Mouse (Mus musculus) megakaryocyte, embryonic 14.5 days (primary cell): ENCODE results near the gene Scfd2. TPM values are rescaled to one million over a fixed set of nuclear protein-coding genes. Genes with fewer than 3 reads are reported as not detected.

Experiments used
- H3K27me3 ChIP-seq: replicated peaks from 2 replicates; pipeline ENCODE3; 2012; ENCODE audit warnings: inconsistent platforms
- H3K36me3 ChIP-seq: replicated peaks from 2 replicates; pipeline ENCODE3; 2012; ENCODE audit warnings: low read length, inconsistent platforms, mixed read lengths
- H3K4me1 ChIP-seq: 2 replicates; pipeline ENCODE4 v1.6.1; 2012; ENCODE audit warnings: inconsistent platforms
- H3K4me3 ChIP-seq: replicated peaks from 2 replicates; pipeline ENCODE3; 2012; ENCODE audit warnings: moderate library complexity, mild to moderate bottlenecking, inconsistent platforms
- H3K9me3 ChIP-seq: 2 replicates; pipeline ENCODE4 v1.6.1; 2012; ENCODE audit warnings: inconsistent platforms
- FLI1 ChIP-seq: IDR thresholded peaks from 2 replicates; pipeline ENCODE4 v1.6.1; 2012; ENCODE audit warnings: low read length, inconsistent platforms, mixed read lengths
- GATA1 ChIP-seq: IDR thresholded peaks from 3 replicates; pipeline ENCODE4 v1.6.1; 2012; ENCODE audit warnings: mixed read lengths, low read length, inconsistent platforms, borderline replicate concordance
- polyA plus RNA-seq: library from polyadenylated mRNA; stranded (reverse); fragments of >175 nt; gene quantifications from 2 replicates; pipeline ENCODE4 v1.2.3, GENCODE M21; 2012; ENCODE audit warnings: low replicate concordance; ENCODE audit not compliant: insufficient read depth

Gene Scfd2
- polyA plus RNA-seq, 1 experiment: 2.5 TPM

- Histone ChIP-seq H3K4me1 (peaks cover 12% of the 10 kb centered on the region), H3K9me3 (no peaks in the 10 kb centered on the region), H3K4me3 (no peak overlapping the region), H3K36me3 (no peaks in the 10 kb centered on the region), H3K27me3 (no peaks in the 10 kb centered on the region)
- no peak for TF ChIP-seq GATA1
- TF ChIP-seq FLI1: no peak
Measured at GRCm38 (mm10) chr5:74348079-74348870, 183.3 kb downstream of the Scfd2 start.

GRCm38 (mm10) chr5:74343045-74343444 is 188.5 kb downstream of the Scfd2 start:
- Histone ChIP-seq H3K4me3 (no peak overlapping the region), H3K27me3 (no peaks in the 10 kb centered on the region), H3K36me3 (no peaks in the 10 kb centered on the region), H3K9me3 (no peaks in the 10 kb centered on the region), H3K4me1 (peaks cover 6% of the 10 kb centered on the region)
- TF ChIP-seq FLI1 (no peak), GATA1 (no peak)

GRCm38 (mm10) chr5:74342557-74342956 is 189.0 kb downstream of the Scfd2 start:
- TF ChIP-seq FLI1: no peak
- TF ChIP-seq GATA1: no peak

GRCm38 (mm10) chr5:74337491-74337890 is 194.1 kb downstream of the Scfd2 start:
- H3K4me3 ChIP-seq: no peak overlapping the region
- no peaks in the 10 kb centered on the region for H3K9me3 ChIP-seq
- H3K36me3 ChIP-seq: no peaks in the 10 kb centered on the region
- no peaks in the 10 kb centered on the region for H3K4me1 ChIP-seq
- TF ChIP-seq GATA1: no peak
- no peak for TF ChIP-seq FLI1
- no peaks in the 10 kb centered on the region for H3K27me3 ChIP-seq

More at GRCm38 (mm10) chr5:74342557-74342956, 189.0 kb downstream of the Scfd2 start:
- Histone ChIP-seq H3K27me3 (no peaks in the 10 kb centered on the region), H3K4me1 (peaks cover 5% of the 10 kb centered on the region; the same call in 1 of the 2 replicates), H3K9me3 (no peaks in the 10 kb centered on the region), H3K36me3 (no peaks in the 10 kb centered on the region), H3K4me3 (no peak overlapping the region)

GRCm38 (mm10) chr5:74336780-74337179 is 194.8 kb downstream of the Scfd2 start:
- Histone ChIP-seq H3K4me1 (no peaks in the 10 kb centered on the region), H3K9me3 (no peaks in the 10 kb centered on the region), H3K36me3 (no peaks in the 10 kb centered on the region), H3K4me3 (no peak overlapping the region), H3K27me3 (no peaks in the 10 kb centered on the region)
- TF ChIP-seq FLI1: no peak
- TF ChIP-seq GATA1: no peak

GRCm38 (mm10) chr5:74333258-74333657 is 198.3 kb downstream of the Scfd2 start:
- Histone ChIP-seq H3K4me1 (no peaks in the 10 kb centered on the region), H3K27me3 (no peaks in the 10 kb centered on the region), H3K9me3 (no peaks in the 10 kb centered on the region), H3K4me3 (no peak overlapping the region), H3K36me3 (no peaks in the 10 kb centered on the region)
- no peak for TF ChIP-seq GATA1
- no peak for TF ChIP-seq FLI1

- Histone ChIP-seq H3K27me3 (no peaks in the 10 kb centered on the region), H3K9me3 (no peaks in the 10 kb centered on the region), H3K4me1 (peaks cover 4% of the 10 kb centered on the region; the same call in 1 of the 2 replicates), H3K4me3 (no peak overlapping the region), H3K36me3 (no peaks in the 10 kb centered on the region)
- no peak for TF ChIP-seq FLI1
- TF ChIP-seq GATA1: no peak
Measured at GRCm38 (mm10) chr5:74326228-74326627, 205.3 kb downstream of the Scfd2 start.

- no peaks in the 10 kb centered on the region for H3K36me3 ChIP-seq
- no peaks in the 10 kb centered on the region for H3K27me3 ChIP-seq
- no peak overlapping the region for H3K4me3 ChIP-seq
- no peaks in the 10 kb centered on the region for H3K9me3 ChIP-seq
- peaks cover under 1% of the 10 kb centered on the region; the same call in 1 of the 2 replicates for H3K4me1 ChIP-seq
- no peak for TF ChIP-seq FLI1
- TF ChIP-seq GATA1: no peak
Measured at GRCm38 (mm10) chr5:74321010-74321746, 210.4 kb downstream of the Scfd2 start.

GRCm38 (mm10) chr5:74319551-74319950 is 212.0 kb downstream of the Scfd2 start:
- Histone ChIP-seq H3K27me3 (no peaks in the 10 kb centered on the region), H3K4me3 (no peak overlapping the region), H3K4me1 (no peaks in the 10 kb centered on the region), H3K9me3 (no peaks in the 10 kb centered on the region), H3K36me3 (no peaks in the 10 kb centered on the region)
- no peak for TF ChIP-seq FLI1
- no peak for TF ChIP-seq GATA1

GRCm38 (mm10) chr5:74317174-74317573 is 214.4 kb downstream of the Scfd2 start:
- H3K4me3 ChIP-seq: no peak overlapping the region
- no peak for TF ChIP-seq GATA1
- no peak for TF ChIP-seq FLI1

More at GRCm38 (mm10) chr5:74317174-74317573, 214.4 kb downstream of the Scfd2 start:
- Histone ChIP-seq H3K9me3 (no peaks in the 10 kb centered on the region), H3K27me3 (peaks cover 3% of the 10 kb centered on the region), H3K36me3 (no peaks in the 10 kb centered on the region), H3K4me1 (peaks cover 7% of the 10 kb centered on the region)
